Mouse (Mus musculus) midbrain, embryonic 13.5 days (tissue): ENCODE measurements around the gene Trip11. TPM values are rescaled to one million over a fixed set of nuclear protein-coding genes. Genes with fewer than 3 reads are reported as not detected.

Source experiments
- ATAC-seq: fragments of 200-750 bp; cut with Nextera tagmentation; 2 replicates; pipeline ENCODE4 v1.8.0; 2017; ENCODE audit warnings: mild to moderate bottlenecking, moderate TSS enrichment, moderate library complexity
- H3K27ac ChIP-seq: fragments of 300-500 bp; sonication (generic); 2 replicates; pipeline ENCODE4 v1.5.1; 2015; ENCODE audit warnings: inconsistent platforms, mild to moderate bottlenecking, moderate library complexity
- H3K27me3 ChIP-seq: fragments of 300-500 bp; sonication (generic); 2 replicates; pipeline ENCODE4 v1.6.1; 2015; ENCODE audit warnings: mild to moderate bottlenecking, inconsistent platforms
- H3K36me3 ChIP-seq: fragments of 300-500 bp; sonication (generic); 2 replicates; pipeline ENCODE4 v1.6.1; 2015; ENCODE audit warnings: mild to moderate bottlenecking, inconsistent platforms
- H3K4me1 ChIP-seq: fragments of 300-500 bp; sonication (generic); replicated peaks from 2 replicates; pipeline ENCODE4 v1.6.1; 2015; ENCODE audit warnings: inconsistent platforms
- H3K4me2 ChIP-seq: fragments of 300-500 bp; sonication (generic); replicated peaks from 2 replicates; pipeline ENCODE4 v1.6.1; 2015; ENCODE audit warnings: moderate library complexity, mild to moderate bottlenecking, inconsistent platforms
- H3K4me3 ChIP-seq: fragments of 300-500 bp; sonication (generic); replicated peaks from 2 replicates; pipeline ENCODE4 v1.5.1; 2015; ENCODE audit warnings: mild to moderate bottlenecking, inconsistent platforms
- H3K9ac ChIP-seq: fragments of 300-500 bp; sonication (generic); replicated peaks from 2 replicates; pipeline ENCODE4 v1.6.1; 2015; ENCODE audit warnings: mild to moderate bottlenecking, inconsistent platforms
- H3K9me3 ChIP-seq: fragments of 300-500 bp; sonication (generic); 2 replicates; pipeline ENCODE4 v1.6.1; 2016; ENCODE audit warnings: mild to moderate bottlenecking, inconsistent platforms
- WGBS: fragments of 180-500 bp; shearing (Covaris S2); methylation state at CpG from one replicate; pipeline ENCODE4 v1.1.7; 2015; 5-methylcytosine and 5-hydroxymethylcytosine counted together
- polyA plus RNA-seq: library from polyadenylated mRNA; unstranded; fragments of >200 nt; fragmentation: Nextera tagmentation; extraction: Ambion mirVana; gene quantifications from 2 replicates; pipeline ENCODE4 v1.2.1, GENCODE M21; 2015

Trip11 gene
- polyA plus RNA-seq, 1 experiment from 2014 or later, result 26.4 TPM

DNA sequence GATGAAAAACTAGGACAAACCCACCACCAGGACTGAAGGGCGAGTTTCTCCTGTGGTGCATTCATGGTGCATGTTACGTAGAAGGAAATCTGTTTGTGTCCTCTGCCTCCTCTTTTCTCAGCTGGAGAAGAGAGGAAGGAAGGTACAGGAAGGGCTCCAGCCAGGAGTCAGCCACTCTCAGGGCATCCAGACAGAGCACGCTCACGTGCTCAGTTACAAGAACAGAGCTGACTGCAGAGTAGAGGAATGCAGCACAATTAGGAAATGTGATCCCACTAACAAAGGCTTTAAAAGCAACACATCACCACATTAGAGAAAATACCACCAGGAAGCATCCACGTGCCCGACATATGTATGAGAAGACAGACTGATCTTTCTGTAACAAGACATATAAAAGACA is 9.2 kb upstream of the Trip11 start:
- no peak for ATAC-seq
- 90% methylated on average over 6 of the region's 6 CpGs for WGBS
- Histone ChIP-seq H3K4me2 (no peak overlapping the region), H3K9ac (no peak overlapping the region), H3K4me1 (no peaks in the 10 kb centered on the region), H3K27ac (no peak overlapping the region), H3K9me3 (no peaks in the 10 kb centered on the region), H3K36me3 (peaks cover 44% of the 10 kb centered on the region), H3K4me3 (no peak overlapping the region), H3K27me3 (no peaks in the 10 kb centered on the region)

DNA sequence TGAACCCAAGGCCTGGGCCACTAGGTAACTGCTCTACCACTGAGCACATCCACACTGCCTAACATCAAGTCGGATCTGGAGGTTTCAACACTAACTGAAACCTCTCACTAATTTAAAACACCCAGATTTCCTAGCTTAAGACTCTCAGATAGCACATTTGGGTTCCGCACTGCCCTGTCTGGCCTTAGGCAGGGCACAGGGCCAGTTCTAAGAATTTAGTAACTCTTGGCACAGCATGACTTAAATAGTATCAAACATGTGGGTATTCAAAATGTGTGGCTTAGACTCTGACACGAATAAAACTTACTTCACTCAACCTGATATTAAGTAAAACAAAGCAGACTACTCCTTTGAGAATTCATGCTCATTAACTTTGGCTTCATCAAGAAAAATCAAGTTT is 6.8 kb upstream of the Trip11 start:
- Histone ChIP-seq H3K4me2 (no peak overlapping the region), H3K4me1 (no peaks in the 10 kb centered on the region), H3K9me3 (no peaks in the 10 kb centered on the region), H3K27me3 (no peaks in the 10 kb centered on the region), H3K36me3 (peaks cover 22% of the 10 kb centered on the region), H3K4me3 (no peak overlapping the region), H3K27ac (no peak overlapping the region), H3K9ac (no peak overlapping the region)
- no peak for ATAC-seq
- 92% methylated on average over 3 of the region's 3 CpGs for WGBS

DNA sequence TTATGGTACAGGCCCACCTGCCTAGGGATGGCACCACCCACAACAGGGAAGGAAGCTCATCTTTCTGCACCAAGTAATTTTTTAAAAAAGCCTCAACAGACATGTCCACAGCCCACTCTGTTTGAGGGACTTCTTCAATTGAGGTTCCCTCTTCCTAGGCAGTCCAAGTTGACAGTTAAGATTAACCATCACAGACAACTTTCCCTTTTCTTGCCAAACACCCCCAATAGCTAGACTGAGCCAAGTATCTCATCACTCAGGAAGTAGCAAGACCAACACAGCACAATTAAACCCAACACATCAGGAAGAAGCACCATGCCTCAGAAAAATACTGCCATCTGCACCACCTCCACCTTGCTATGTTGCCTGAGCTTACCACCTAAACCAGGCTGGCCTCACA is 4.1 kb upstream of the Trip11 start:
- H3K36me3 ChIP-seq, result peaks cover 4% of the 10 kb centered on the region; the same call in 1 of the 2 replicates
- no peak for ATAC-seq
- H3K9me3 ChIP-seq, result no peaks in the 10 kb centered on the region
- H3K27ac ChIP-seq, result no peak overlapping the region
- H3K4me1 ChIP-seq, result peaks cover 8% of the 10 kb centered on the region
- no peak overlapping the region for H3K4me2 ChIP-seq
- H3K9ac ChIP-seq, result no peak overlapping the region
- H3K27me3 ChIP-seq, result no peaks in the 10 kb centered on the region
- no peak overlapping the region for H3K4me3 ChIP-seq

DNA sequence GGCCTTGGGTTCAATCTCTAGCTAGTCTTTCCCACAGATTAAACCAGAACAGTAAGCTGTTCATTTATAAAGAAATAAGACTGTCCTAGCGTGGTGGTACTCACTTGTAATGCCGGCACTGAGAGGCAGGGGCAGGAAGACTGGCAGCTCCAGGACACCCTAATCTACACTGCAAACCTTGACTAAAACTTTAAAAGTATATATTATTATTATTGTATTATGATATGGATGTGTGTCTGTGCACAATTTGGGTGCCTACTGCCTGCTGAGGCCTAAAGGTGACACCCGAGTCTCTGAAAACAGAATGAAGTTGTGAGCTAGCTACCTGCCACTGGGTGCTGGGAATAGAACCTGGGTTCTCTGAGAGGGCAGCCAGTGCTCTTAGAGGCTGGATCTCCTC is 1.7 kb downstream of the Trip11 start:
- no peak for ATAC-seq
- peak overlapping the region; percentile 79 for H3K4me2 ChIP-seq
- whole genome bisulfite sequencing, result 89% methylated on average over 3 of the region's 3 CpGs
- H3K36me3 ChIP-seq, result peaks cover 14% of the 10 kb centered on the region
- H3K9ac ChIP-seq, result peak overlapping the region; percentile 90; the same call in 1 of the 2 replicates
- no peaks in the 10 kb centered on the region for H3K27me3 ChIP-seq
- no peak overlapping the region for H3K27ac ChIP-seq
- no peaks in the 10 kb centered on the region for H3K9me3 ChIP-seq
- H3K4me3 ChIP-seq, result peak overlapping the region; percentile 96
- H3K4me1 ChIP-seq, result peaks cover 27% of the 10 kb centered on the region

DNA sequence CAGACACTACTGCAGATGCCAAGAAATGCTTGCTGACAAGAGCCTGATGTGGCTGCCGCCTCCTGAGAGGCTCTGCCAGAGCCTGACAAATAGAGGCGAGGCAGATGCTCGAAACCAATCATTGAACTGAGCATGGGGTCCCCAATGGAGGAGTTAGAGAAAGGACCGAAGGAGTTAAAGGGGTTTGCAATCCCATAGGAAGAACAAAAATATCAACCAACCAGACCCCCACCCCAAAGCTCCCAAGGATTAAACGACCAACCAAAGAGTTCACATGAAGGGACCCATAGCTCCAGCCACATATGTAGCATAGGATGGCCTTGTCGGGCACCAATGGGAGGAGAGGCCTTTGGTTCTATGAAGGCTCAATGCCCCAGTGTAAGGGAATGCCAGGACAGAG is 2.7 kb downstream of the Trip11 start:
- Histone ChIP-seq H3K4me1 (peaks cover 27% of the 10 kb centered on the region), H3K36me3 (peaks cover 14% of the 10 kb centered on the region), H3K9ac (no peak overlapping the region), H3K27me3 (no peaks in the 10 kb centered on the region), H3K4me3 (no peak overlapping the region), H3K4me2 (no peak overlapping the region), H3K9me3 (no peaks in the 10 kb centered on the region), H3K27ac (no peak overlapping the region)
- no peak for ATAC-seq
- WGBS, result 94% methylated on average over 6 of the region's 6 CpGs

DNA sequence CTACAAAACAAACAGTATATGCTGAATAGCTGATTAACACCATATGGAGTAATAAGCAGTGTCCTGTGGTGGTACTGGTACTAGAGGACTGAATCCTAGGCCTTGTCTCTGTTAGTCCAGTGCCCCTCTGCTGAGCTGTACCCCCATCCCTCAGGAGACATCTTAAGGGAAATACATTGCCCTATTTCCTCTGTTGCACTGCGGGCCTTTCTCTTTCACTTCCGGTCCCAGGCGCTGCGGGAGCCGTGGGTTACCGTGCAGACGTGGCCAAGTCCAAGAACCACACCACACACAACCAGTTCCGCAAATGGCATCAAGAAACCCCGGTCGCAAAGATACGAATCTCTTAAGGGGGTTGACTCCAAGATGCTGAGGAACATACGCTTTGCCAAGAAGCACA is 7.2 kb downstream of the Trip11 start:
- Histone ChIP-seq H3K4me3 (no peak overlapping the region), H3K9ac (no peak overlapping the region), H3K27me3 (no peaks in the 10 kb centered on the region), H3K36me3 (peaks cover 27% of the 10 kb centered on the region), H3K4me2 (no peak overlapping the region), H3K27ac (no peak overlapping the region), H3K4me1 (peaks cover 6% of the 10 kb centered on the region; the same call in 1 of the 2 replicates), H3K9me3 (no peaks in the 10 kb centered on the region)
- ATAC-seq, result no peak
- WGBS, result 94% methylated on average over 12 of the region's 12 CpGs

DNA sequence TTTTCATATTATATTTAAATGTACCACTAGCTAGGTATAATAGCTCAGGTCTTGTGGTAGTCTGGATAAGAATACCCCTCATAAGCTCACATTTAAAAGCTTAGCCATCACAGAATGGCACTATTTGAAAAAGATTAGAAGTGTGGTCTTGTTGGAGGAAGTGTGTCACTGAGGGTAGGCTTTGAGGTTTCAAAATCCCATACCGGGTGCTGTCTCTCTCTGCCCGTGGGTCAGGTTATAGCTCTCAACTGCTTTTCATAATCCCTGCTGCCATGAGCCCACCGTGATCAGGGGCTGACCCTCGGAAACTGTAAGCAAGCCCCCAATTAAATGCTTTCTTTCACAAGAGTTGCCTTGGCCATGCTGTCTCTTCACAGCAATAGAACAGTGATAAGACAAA is 8.2 kb downstream of the Trip11 start:
- Histone ChIP-seq H3K9ac (no peak overlapping the region), H3K9me3 (no peaks in the 10 kb centered on the region), H3K27me3 (no peaks in the 10 kb centered on the region), H3K4me3 (no peak overlapping the region), H3K36me3 (peaks cover 29% of the 10 kb centered on the region), H3K4me2 (no peak overlapping the region), H3K4me1 (no peaks in the 10 kb centered on the region), H3K27ac (no peak overlapping the region)
- ATAC-seq, result no peak
- 97% methylated on average over 4 of the region's 4 CpGs for WGBS

DNA sequence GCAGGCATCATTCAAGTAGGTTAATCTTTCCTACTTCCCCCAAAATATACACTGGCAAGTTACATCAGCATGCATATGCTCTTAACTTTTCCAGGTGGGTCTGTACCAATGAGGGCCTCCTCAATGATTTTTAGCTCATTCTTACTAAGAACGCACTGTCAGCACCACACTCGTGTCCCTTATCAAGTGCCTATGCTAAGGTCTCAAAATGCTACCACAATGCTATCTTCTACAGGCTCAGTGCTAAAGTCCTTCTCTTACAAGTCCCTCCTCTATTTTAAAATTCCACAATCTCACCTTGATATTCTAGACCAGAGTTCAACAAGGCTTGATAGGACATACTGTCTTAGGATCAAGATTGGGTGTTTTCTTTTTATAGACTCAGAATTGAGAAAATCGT is 8.9 kb downstream of the Trip11 start:
- H3K36me3 ChIP-seq, result peaks cover 28% of the 10 kb centered on the region
- no peak overlapping the region for H3K9ac ChIP-seq
- no peak overlapping the region for H3K27ac ChIP-seq
- H3K4me3 ChIP-seq, result no peak overlapping the region
- no peak for ATAC-seq
- no peaks in the 10 kb centered on the region for H3K4me1 ChIP-seq
- H3K27me3 ChIP-seq, result no peaks in the 10 kb centered on the region
- H3K4me2 ChIP-seq, result no peak overlapping the region
- H3K9me3 ChIP-seq, result no peaks in the 10 kb centered on the region
- WGBS, result 94% methylated on average over 3 of the region's 3 CpGs

DNA sequence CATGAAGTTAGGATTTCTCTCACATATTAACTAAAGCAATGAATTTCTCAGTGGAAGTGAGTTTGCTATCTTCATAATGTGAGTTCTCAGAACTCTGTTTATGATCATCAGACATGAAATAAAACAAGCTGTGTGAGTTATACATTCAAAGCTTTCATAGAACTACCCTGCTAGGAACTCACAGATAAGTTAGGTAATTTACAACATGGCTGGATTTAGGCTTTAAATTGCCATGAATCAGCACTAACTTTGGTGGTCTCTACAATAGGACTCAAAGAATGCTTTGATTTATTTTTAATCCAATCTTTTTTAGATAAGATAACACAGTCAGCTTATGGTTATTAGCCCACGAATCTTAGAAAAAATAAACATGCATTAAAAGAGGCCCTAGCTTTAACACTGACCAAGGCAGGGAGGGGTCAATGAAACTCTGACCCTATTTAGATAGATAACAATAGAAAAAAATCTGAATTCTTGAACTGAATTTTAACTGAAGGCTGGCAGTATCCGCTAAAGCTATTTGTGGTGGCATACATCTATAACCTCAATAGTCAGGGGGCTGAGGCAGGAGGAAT is 13.3 kb downstream of the Trip11 start:
- ATAC-seq, result no peak
- Histone ChIP-seq H3K4me2 (no peak overlapping the region), H3K4me3 (no peak overlapping the region), H3K27ac (no peak overlapping the region), H3K27me3 (no peaks in the 10 kb centered on the region), H3K36me3 (peaks cover 20% of the 10 kb centered on the region; the same call in 1 of the 2 replicates), H3K9ac (no peak overlapping the region), H3K9me3 (no peaks in the 10 kb centered on the region), H3K4me1 (no peaks in the 10 kb centered on the region)
- 89% methylated on average over 2 of the region's 2 CpGs for WGBS

DNA sequence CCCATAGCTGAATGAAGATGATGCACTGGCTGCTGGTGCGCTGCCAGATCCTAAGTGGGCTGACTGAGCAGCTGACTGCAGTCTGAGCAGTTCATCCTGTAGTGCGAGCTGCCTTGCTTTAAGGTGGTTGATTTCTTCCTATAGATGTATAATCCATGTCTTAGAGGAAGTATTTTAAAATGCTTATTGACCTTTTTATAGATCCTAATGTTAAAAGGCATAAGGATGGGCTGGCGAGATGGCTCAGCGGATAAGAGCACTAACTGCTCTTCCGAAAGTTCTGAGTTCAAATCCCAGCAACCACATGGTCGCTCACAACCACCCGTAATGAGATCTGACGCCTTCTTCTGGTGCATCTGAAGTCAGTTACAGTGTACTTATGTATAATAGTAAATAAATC is 14.1 kb downstream of the Trip11 start:
- H3K4me3 ChIP-seq, result no peak overlapping the region
- H3K27me3 ChIP-seq, result no peaks in the 10 kb centered on the region
- no peak overlapping the region for H3K27ac ChIP-seq
- no peaks in the 10 kb centered on the region for H3K4me1 ChIP-seq
- no peak overlapping the region for H3K4me2 ChIP-seq
- no peak for ATAC-seq
- peaks cover 19% of the 10 kb centered on the region; the same call in 1 of the 2 replicates for H3K36me3 ChIP-seq
- WGBS, result 97% methylated on average over 8 of the region's 8 CpGs
- H3K9me3 ChIP-seq, result no peaks in the 10 kb centered on the region
- H3K9ac ChIP-seq, result no peak overlapping the region

DNA sequence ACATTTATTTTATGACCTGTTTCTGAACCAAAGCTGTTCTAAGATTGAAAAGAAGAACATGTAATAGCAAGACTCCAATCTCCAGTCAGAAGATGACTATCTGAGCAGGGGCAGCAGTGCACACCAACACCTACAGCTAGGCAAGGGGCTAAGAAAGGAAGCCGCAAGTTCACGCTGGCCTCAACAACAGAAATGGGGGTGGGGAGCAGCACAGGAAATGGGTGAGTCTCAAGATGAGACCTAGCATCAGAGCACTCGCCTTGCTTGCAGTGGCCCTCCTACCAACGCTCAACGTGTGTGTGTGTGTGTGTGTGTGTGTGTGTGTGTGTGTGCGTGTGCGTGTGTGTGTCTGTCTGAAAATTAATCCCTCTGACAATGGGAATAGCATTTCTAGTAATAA is 16.0 kb downstream of the Trip11 start:
- H3K27ac ChIP-seq, result no peak overlapping the region
- H3K27me3 ChIP-seq, result no peaks in the 10 kb centered on the region
- ATAC-seq, result no peak
- peaks cover 29% of the 10 kb centered on the region for H3K36me3 ChIP-seq
- no peak overlapping the region for H3K4me2 ChIP-seq
- no peak overlapping the region for H3K4me3 ChIP-seq
- no peaks in the 10 kb centered on the region for H3K4me1 ChIP-seq
- WGBS, result 87% methylated on average over 7 of the region's 7 CpGs
- H3K9me3 ChIP-seq, result no peaks in the 10 kb centered on the region
- no peak overlapping the region for H3K9ac ChIP-seq

DNA sequence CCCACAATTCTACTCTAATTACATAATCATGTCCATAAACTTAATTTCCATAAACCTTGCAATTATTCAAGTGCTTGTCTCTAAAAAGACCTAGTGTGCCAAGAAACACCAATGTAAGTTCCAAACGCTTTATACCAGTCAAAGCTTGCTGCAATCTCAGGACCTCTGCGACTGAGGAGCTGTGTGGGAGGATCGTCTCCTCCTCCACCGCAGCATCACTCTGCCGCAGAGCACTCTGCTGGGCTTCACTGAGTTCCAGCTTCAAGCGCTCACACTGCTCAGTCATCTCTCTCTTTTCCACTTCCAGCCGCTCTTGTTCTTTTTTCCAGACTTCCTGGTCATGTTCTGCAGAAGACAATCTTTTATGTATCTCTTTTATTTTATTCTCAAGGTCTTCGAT is 19.8 kb downstream of the Trip11 start:
- Histone ChIP-seq H3K27me3 (no peaks in the 10 kb centered on the region), H3K4me1 (no peaks in the 10 kb centered on the region), H3K27ac (no peak overlapping the region), H3K4me3 (no peak overlapping the region), H3K4me2 (no peak overlapping the region), H3K9me3 (no peaks in the 10 kb centered on the region), H3K36me3 (peaks cover 42% of the 10 kb centered on the region), H3K9ac (no peak overlapping the region)
- 91% methylated on average over 8 of the region's 8 CpGs for WGBS
- no peak for ATAC-seq

DNA sequence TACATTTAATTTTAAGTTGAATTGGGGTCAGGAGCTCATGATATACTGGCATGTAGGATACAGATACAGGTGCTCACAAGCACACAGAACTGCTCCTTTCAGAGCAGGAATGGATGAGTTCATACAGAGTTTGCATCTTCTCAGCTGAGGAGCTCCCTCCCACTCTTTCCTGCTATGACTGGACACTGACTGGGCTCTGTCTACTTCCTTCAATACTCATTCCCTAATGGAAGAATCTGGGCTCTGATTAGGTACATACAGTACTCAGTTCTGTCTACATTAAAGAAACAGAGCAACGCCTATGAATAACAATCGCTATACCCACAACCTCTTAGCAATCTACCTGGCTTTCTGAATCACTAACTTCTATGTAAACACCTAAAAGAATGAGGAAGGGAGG is 20.2 kb downstream of the Trip11 start:
- ATAC-seq, result no peak
- no peak overlapping the region for H3K4me2 ChIP-seq
- peaks cover 42% of the 10 kb centered on the region for H3K36me3 ChIP-seq
- WGBS, result 97% methylated on average over 2 of the region's 2 CpGs
- H3K4me1 ChIP-seq, result no peaks in the 10 kb centered on the region
- H3K4me3 ChIP-seq, result no peak overlapping the region
- no peaks in the 10 kb centered on the region for H3K27me3 ChIP-seq
- no peaks in the 10 kb centered on the region for H3K9me3 ChIP-seq
- no peak overlapping the region for H3K27ac ChIP-seq
- no peak overlapping the region for H3K9ac ChIP-seq
